Mouse (Mus musculus) embryonic facial prominence, embryonic 15.5 days (tissue): ENCODE data around the gene Sh3bp4. TPM values are rescaled to one million over a fixed set of nuclear protein-coding genes. Genes with fewer than 3 reads are reported as not detected.

Source experiments
- ATAC-seq: fragments of 200-750 bp; cut with Nextera tagmentation; 2 replicates; pipeline ENCODE4 v1.8.0; 2017; ENCODE audit warnings: low read depth, moderate TSS enrichment; ENCODE audit not compliant: insufficient number of reproducible peaks, low FRiP score, low TSS enrichment
- H3K27ac ChIP-seq: fragments of 300-500 bp; sonication (generic); replicated peaks from 2 replicates; pipeline ENCODE4 v1.5.1; 2015; ENCODE audit warnings: mild to moderate bottlenecking, inconsistent platforms
- H3K27me3 ChIP-seq: fragments of 300-500 bp; sonication (generic); 2 replicates; pipeline ENCODE4 v1.6.1; 2015; ENCODE audit warnings: inconsistent platforms
- H3K36me3 ChIP-seq: fragments of 300-500 bp; sonication (generic); 2 replicates; pipeline ENCODE4 v1.6.1; 2015; ENCODE audit warnings: mild to moderate bottlenecking, inconsistent platforms
- H3K4me1 ChIP-seq: fragments of 300-500 bp; sonication (generic); 2 replicates; pipeline ENCODE4 v1.6.1; 2015; ENCODE audit warnings: inconsistent platforms
- H3K4me2 ChIP-seq: fragments of 300-500 bp; sonication (generic); replicated peaks from 2 replicates; pipeline ENCODE4 v1.6.1; 2015; ENCODE audit warnings: mild to moderate bottlenecking, inconsistent platforms
- H3K4me3 ChIP-seq: fragments of 300-500 bp; sonication (generic); replicated peaks from 2 replicates; pipeline ENCODE4 v1.5.1; 2015; ENCODE audit warnings: mild to moderate bottlenecking, inconsistent platforms
- H3K9ac ChIP-seq: fragments of 300-500 bp; sonication (generic); 2 replicates; pipeline ENCODE4 v1.6.1; 2015; ENCODE audit warnings: inconsistent platforms
- H3K9me3 ChIP-seq: fragments of 300-500 bp; sonication (generic); replicated peaks from 2 replicates; pipeline ENCODE4 v1.6.1; 2016; ENCODE audit warnings: inconsistent platforms
- WGBS: fragments of 180-500 bp; shearing (Covaris S2); methylation state at CpG from one replicate; pipeline ENCODE4 v1.1.7; 2015; 5-methylcytosine and 5-hydroxymethylcytosine counted together
- polyA plus RNA-seq: library from polyadenylated mRNA; unstranded; fragments of >200 nt; fragmentation: Nextera tagmentation; extraction: Ambion mirVana; gene quantifications from 2 replicates; pipeline ENCODE4 v1.2.1, GENCODE M21; 2015

The Sh3bp4 gene
- polyA plus RNA-seq, 1 experiment from 2014 or later = 26.6 TPM

DNA sequence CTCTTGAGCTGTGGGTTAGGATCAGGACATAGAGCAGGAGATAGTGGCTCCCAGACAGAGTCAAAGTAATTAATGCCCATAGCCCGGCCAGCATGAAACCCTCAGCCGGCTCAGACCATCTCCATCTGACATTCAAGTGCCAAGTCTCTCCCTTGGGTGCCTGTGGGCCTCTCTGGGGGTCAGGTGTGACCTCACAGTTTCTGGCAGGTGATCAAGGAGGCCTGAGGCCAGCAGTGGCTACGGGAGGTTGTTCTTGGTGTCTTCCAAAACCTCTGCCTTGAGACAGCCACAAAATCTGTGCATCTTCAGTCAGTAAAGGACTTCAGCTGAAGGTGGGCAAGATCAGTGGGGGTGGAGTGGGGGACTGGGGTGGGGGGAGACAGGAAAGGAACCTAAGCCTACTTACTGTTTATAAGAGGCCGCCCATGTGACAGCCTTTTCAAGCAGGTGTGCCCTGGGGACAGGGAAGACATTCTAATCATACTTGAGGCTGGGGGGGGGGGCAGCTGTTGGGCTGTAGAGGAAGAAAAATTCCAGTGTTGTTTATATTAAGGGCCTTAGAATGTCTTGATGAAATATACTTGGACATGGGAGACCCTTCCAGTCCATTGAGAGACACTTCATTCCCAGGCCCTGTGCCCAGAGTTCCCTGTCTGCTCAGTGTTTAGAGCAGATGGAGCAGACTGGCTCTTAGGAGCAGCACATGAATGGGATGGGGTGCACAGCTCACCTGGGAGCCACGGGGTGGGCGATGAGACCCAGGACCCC is 40.7 kb downstream of the Sh3bp4 start:
- ATAC-seq = no peak
- Histone ChIP-seq H3K27me3 (no peaks in the 10 kb centered on the region), H3K4me2 (no peak overlapping the region), H3K36me3 (0 out of 2 replicates have a peak, but pooled peaks cover 8% of the 10 kb centered on the region), H3K4me3 (no peak overlapping the region), H3K9ac (no peak overlapping the region), H3K9me3 (no peaks in the 10 kb centered on the region), H3K4me1 (peaks cover 45% of the 10 kb centered on the region), H3K27ac (no peak overlapping the region; the same call in 1 of the 2 replicates)
- 86% methylated on average over 6 of the region's 6 CpGs for WGBS

DNA sequence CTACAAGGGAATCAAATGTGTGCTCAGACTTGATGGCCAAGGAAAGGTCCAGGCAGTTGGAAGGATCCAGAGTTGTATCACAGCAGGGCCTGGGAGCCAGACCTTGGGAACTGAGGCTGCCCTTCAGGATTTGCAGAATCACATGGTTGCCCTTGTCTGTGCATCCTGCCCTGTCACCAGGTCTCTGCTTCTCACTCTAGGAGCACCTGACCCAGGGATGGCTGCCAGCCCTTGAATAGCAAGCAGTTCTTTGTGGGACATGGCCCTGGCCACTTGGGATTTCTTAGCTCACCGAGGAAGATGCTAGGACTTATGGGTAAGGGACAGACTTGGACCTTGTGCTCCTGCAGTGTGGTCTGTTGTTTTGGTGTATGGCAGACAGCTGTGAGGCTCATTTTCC is 42.3 kb downstream of the Sh3bp4 start:
- peaks cover 33% of the 10 kb centered on the region for H3K4me1 ChIP-seq
- no peak overlapping the region for H3K27ac ChIP-seq
- 88% methylated on average over 1 of the region's 1 CpGs for WGBS
- H3K4me2 ChIP-seq = no peak overlapping the region
- H3K9me3 ChIP-seq = no peaks in the 10 kb centered on the region
- H3K27me3 ChIP-seq = no peaks in the 10 kb centered on the region
- no peak overlapping the region for H3K4me3 ChIP-seq
- 0 out of 2 replicates have a peak, but pooled peaks cover 3% of the 10 kb centered on the region for H3K36me3 ChIP-seq
- ATAC-seq = no peak
- H3K9ac ChIP-seq = no peak overlapping the region

DNA sequence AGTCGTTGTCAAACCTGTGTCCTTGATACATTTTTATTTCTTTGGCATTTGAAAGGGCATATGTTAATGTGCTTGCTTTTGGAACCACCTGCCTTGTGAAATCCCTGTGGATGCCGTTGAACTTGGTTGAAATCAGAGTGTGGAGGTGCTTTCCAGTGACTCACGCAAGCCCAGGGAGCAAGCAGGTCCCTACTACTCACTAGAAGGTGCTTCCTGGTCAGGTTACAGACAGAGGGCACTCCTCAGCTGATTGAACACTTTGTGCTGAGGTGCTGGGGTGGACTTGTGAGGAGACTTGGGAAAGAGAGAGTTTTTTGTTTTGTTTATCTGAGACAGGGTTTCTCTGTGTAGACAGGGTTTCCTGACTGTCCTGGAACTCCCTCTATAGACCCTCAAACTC is 43.5 kb downstream of the Sh3bp4 start:
- Histone ChIP-seq H3K4me3 (no peak overlapping the region), H3K4me1 (peaks cover 25% of the 10 kb centered on the region), H3K9ac (no peak overlapping the region), H3K9me3 (no peaks in the 10 kb centered on the region), H3K36me3 (0 out of 2 replicates have a peak, but pooled peaks cover 3% of the 10 kb centered on the region), H3K27ac (no peak overlapping the region), H3K27me3 (no peaks in the 10 kb centered on the region), H3K4me2 (no peak overlapping the region)
- no peak for ATAC-seq
- WGBS = 91% methylated on average over 3 of the region's 3 CpGs

DNA sequence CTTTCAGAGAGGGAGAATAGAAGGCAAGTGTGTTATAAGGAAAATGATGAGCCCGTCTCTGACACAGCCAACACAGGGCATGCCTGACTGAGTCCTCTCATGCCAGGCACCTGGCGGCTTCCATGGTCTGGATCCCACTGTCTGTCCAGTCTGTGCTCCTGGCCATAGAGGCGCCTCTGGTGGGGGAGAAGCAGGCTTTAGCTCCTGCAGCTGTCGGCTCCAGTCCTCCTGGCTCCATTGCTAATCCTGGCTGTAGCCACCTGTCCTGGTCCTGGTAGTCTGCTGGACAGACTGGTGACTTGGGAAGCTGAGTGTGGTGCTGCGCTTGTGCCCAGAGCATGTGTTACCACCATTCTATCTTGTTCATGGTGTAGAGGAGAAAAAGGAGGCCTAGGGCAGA is 46.8 kb downstream of the Sh3bp4 start:
- Histone ChIP-seq H3K9me3 (no peaks in the 10 kb centered on the region), H3K27ac (no peak overlapping the region), H3K4me3 (no peak overlapping the region), H3K4me1 (peaks cover 28% of the 10 kb centered on the region), H3K27me3 (no peaks in the 10 kb centered on the region), H3K36me3 (0 out of 2 replicates have a peak, but pooled peaks cover 3% of the 10 kb centered on the region), H3K9ac (no peak overlapping the region), H3K4me2 (no peak overlapping the region)
- 80% methylated on average over 5 of the region's 5 CpGs for WGBS
- no peak for ATAC-seq

DNA sequence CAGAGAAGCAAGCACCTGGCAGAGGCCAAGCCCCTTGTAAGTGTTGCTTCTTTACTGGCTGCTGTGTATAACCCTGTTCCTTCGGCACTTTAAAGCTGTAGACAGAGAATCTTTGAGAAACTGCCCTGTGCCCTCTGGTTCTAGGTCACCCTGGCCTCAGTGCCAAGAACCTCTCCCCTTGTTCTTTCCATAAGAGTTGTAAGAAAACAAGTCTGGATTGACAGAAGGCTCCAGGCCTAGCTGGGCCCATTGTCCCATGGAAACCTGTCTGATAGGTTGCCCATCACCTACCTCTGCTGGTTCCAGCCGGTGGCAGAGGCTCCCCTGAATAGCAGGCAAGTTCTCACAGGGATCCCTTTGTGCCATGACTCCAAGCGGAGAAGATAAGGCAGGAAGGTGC is 47.9 kb downstream of the Sh3bp4 start:
- no peak for ATAC-seq
- no peak overlapping the region for H3K4me3 ChIP-seq
- H3K4me1 ChIP-seq = peaks cover 38% of the 10 kb centered on the region
- H3K9me3 ChIP-seq = no peaks in the 10 kb centered on the region
- no peaks in the 10 kb centered on the region for H3K36me3 ChIP-seq
- H3K4me2 ChIP-seq = no peak overlapping the region
- 0 out of 2 replicates have a peak overlapping the region, but pooled peaks have one; percentile 7 for H3K27ac ChIP-seq
- no peak overlapping the region for H3K9ac ChIP-seq
- H3K27me3 ChIP-seq = no peaks in the 10 kb centered on the region
- WGBS = 78% methylated on average over 3 of the region's 3 CpGs

DNA sequence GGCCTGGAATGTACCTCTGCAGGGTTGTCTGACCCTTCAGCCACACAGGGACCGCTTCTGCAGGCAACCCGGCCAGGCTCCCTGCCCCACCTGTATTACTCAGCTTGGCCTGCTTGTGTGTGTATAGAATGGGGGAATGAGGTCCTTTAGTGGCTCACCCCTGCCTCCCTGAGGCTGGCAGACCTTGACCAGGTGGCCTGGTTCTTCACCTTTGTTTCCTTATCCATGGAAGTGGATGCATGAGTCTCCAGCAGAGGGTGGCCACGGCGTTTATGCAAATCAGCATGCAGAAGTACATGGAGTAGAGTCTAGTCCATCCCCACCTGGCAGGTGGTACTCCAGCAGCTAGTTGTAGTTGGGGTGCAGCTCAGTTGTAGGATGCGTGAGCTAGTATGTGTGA is 48.6 kb downstream of the Sh3bp4 start:
- Histone ChIP-seq H3K9ac (no peak overlapping the region), H3K4me1 (peaks cover 46% of the 10 kb centered on the region)

DNA sequence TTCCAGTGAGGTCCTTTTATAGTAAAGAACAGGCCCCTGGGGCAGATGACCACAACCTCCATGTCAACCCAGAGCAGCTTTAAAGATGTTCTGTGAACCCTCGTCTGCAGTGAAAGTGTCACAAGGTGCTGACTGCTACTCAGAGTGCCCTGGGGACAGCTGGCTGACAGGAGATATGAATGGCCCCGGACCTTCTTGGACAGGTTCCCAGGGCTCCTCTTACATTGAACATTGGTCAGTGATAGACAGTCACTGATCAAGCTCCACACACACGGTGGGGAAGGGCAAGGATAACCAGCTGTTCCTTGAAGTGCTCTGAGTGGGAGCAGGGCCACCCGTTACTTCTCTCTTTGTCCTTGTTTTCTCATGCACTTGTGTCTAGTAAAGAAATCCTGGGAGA is 50.1 kb downstream of the Sh3bp4 start:
- Histone ChIP-seq H3K9ac (no peak overlapping the region), H3K27ac (no peak overlapping the region), H3K4me2 (no peak overlapping the region), H3K27me3 (no peaks in the 10 kb centered on the region), H3K4me1 (peaks cover 55% of the 10 kb centered on the region), H3K9me3 (no peaks in the 10 kb centered on the region), H3K36me3 (no peaks in the 10 kb centered on the region), H3K4me3 (no peak overlapping the region)
- ATAC-seq = no peak
- 68% methylated on average over 4 of the region's 4 CpGs for WGBS

More for the DNA sequence above, 48.6 kb downstream of the Sh3bp4 start:
- no peak overlapping the region for H3K4me2 ChIP-seq
- WGBS = 81% methylated on average over 5 of the region's 5 CpGs
- no peaks in the 10 kb centered on the region for H3K36me3 ChIP-seq
- H3K9me3 ChIP-seq = no peaks in the 10 kb centered on the region
- no peak overlapping the region for H3K4me3 ChIP-seq
- H3K27ac ChIP-seq = no peak overlapping the region
- ATAC-seq = no peak
- no peaks in the 10 kb centered on the region for H3K27me3 ChIP-seq

DNA sequence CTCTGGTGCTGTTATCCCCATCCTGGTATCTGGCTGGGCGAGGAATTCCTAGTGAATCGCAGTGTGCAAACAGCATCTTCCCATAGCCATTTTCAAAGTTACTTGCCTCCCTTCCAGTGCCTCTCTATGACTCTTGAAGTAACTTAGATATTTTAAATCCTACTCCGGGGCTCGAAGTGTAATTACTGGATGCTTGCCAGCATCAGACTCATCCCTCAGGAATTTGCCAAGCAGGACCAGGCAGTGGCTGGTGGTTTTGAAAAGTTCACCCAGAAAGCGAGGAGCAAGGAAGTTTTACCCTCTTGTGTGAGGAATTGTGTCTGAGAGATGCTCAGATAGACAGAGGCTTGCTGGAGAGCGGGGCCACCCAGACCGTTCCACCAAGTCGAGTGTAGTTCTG is 51.3 kb downstream of the Sh3bp4 start:
- peak overlapping the region; percentile 73; the same call in 1 of the 2 replicates for H3K27ac ChIP-seq

DNA sequence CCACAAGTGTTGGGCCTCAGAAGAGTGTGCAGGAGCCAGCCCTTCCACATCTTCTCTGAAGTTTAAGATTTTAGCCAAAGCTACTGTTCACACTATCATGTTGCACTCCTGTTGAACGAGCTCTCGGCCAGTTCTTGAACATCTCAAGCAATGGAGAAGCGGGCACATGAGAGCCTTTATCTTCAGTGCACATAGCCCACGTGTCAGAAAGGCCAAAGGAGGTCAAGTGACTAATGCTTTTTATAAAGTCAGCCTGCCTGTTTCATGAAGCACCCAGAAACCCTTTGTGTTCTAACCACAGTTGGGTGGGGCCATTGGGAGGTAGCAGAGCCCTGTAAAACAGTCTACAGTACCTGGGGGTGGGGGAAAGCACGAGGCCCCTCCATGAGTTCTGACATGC is 52.2 kb downstream of the Sh3bp4 start:
- Histone ChIP-seq H3K9ac (no peak overlapping the region), H3K9me3 (no peaks in the 10 kb centered on the region), H3K4me1 (peaks cover 55% of the 10 kb centered on the region), H3K4me2 (no peak overlapping the region), H3K27ac (no peak overlapping the region), H3K27me3 (no peaks in the 10 kb centered on the region), H3K4me3 (no peak overlapping the region), H3K36me3 (no peaks in the 10 kb centered on the region)
- ATAC-seq = no peak
- WGBS = 84% methylated on average over 5 of the region's 5 CpGs

More for the DNA sequence above, 51.3 kb downstream of the Sh3bp4 start:
- 38% methylated on average over 8 of the region's 8 CpGs for WGBS
- Histone ChIP-seq H3K36me3 (no peaks in the 10 kb centered on the region), H3K4me3 (no peak overlapping the region), H3K27me3 (no peaks in the 10 kb centered on the region), H3K9ac (no peak overlapping the region), H3K4me1 (peaks cover 55% of the 10 kb centered on the region), H3K4me2 (no peak overlapping the region), H3K9me3 (no peaks in the 10 kb centered on the region)
- ATAC-seq = 0 out of 2 replicates have a peak, but pooled peaks have one; percentile 4

DNA sequence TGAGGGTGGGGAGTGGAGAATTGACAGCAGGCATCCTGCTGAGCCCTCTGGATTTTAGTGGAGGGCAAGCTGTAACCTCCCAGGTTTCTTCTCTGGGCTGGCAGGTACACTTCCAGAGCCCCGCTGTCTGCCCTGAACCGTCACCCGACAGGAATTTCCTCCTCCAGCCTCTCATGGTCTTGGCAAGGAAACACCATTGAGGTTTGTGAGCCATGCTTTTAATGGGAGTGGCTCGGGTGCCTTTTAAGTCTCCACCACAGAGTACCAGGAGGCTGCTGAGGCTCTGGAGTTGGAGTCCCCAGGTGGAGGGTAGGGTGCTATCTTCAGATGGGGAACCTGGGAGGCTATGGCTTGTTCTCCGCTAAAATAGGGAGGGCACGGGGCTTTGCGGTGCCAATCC is 53.9 kb downstream of the Sh3bp4 start:
- no peak overlapping the region for H3K4me3 ChIP-seq
- ATAC-seq = no peak
- H3K27me3 ChIP-seq = no peaks in the 10 kb centered on the region
- H3K4me1 ChIP-seq = peaks cover 51% of the 10 kb centered on the region
- no peaks in the 10 kb centered on the region for H3K9me3 ChIP-seq
- no peaks in the 10 kb centered on the region for H3K36me3 ChIP-seq
- 61% methylated on average over 7 of the region's 7 CpGs for WGBS
- no peak overlapping the region for H3K4me2 ChIP-seq
- H3K27ac ChIP-seq = peak overlapping the region; percentile 17; the same call in 1 of the 2 replicates
- no peak overlapping the region for H3K9ac ChIP-seq

DNA sequence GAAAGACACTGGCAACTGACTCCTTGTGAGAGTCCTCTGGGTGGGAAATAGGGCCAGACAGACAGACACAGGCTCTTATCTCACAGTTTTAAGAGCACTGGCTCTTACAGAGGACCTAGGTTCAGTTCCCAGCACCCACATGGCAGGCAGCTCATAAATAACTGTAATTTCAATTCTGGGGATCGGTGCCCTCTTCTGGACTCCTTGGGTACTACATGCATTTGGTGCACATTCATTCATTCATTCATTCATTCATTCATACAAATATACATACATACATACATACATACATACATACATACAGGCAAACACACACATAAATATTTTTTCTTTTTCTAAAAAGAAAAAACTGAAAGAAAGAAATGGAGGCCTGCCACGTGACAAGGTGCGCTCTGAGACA is 56.9 kb downstream of the Sh3bp4 start:
- no peak for ATAC-seq
- WGBS = 98% methylated on average over 3 of the region's 3 CpGs

DNA sequence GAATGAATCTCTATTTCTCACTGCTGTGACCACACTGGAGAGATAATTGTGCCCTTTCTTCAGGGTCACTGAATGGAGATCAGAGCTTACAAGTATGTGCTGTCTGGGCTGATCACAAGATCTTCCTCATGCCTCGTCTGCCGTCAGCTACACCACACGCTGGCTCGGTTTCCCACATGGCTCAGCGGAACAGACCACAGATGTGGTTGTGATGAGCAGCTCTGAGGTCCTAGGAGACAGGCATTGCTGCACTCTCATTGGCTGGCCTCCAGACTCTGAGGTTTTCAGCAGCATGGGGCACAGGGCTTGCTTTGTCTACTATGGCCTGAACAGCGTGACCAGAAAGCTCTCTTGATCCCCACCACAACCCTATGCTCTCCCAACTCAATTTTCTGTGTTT is 60.2 kb downstream of the Sh3bp4 start:
- ATAC-seq = peak; percentile 69
- H3K4me3 ChIP-seq = no peak overlapping the region
- peaks cover 32% of the 10 kb centered on the region for H3K4me1 ChIP-seq
- no peak overlapping the region for H3K4me2 ChIP-seq
- H3K27me3 ChIP-seq = no peaks in the 10 kb centered on the region
- 0 out of 2 replicates have a peak overlapping the region, but pooled peaks have one; percentile 19 for H3K27ac ChIP-seq
- no peaks in the 10 kb centered on the region for H3K36me3 ChIP-seq
- no peaks in the 10 kb centered on the region for H3K9me3 ChIP-seq
- 54% methylated on average over 6 of the region's 6 CpGs for WGBS
- H3K9ac ChIP-seq = no peak overlapping the region

More for the DNA sequence above, 56.9 kb downstream of the Sh3bp4 start:
- H3K27me3 ChIP-seq = no peaks in the 10 kb centered on the region
- no peak overlapping the region for H3K27ac ChIP-seq
- H3K4me3 ChIP-seq = no peak overlapping the region
- no peaks in the 10 kb centered on the region for H3K36me3 ChIP-seq
- H3K9me3 ChIP-seq = no peaks in the 10 kb centered on the region
- peaks cover 43% of the 10 kb centered on the region for H3K4me1 ChIP-seq
- no peak overlapping the region for H3K9ac ChIP-seq
- no peak overlapping the region for H3K4me2 ChIP-seq
